Mouse (Mus musculus) WW6 (cell line): ENCODE measurements at regions not wholly inside any gene's neighbourhood (a gene's known extent, or its start where the extent isn't known, plus 50 kb on each side); places are given as distances from the start of the nearest gene placed in this dataset.

Experiments
- DNase-seq: peaks from one replicate; pipeline ENCODE4 v3.0.0-alpha.2; 2013; ENCODE audit warnings: low read depth, low spot score

DNA sequence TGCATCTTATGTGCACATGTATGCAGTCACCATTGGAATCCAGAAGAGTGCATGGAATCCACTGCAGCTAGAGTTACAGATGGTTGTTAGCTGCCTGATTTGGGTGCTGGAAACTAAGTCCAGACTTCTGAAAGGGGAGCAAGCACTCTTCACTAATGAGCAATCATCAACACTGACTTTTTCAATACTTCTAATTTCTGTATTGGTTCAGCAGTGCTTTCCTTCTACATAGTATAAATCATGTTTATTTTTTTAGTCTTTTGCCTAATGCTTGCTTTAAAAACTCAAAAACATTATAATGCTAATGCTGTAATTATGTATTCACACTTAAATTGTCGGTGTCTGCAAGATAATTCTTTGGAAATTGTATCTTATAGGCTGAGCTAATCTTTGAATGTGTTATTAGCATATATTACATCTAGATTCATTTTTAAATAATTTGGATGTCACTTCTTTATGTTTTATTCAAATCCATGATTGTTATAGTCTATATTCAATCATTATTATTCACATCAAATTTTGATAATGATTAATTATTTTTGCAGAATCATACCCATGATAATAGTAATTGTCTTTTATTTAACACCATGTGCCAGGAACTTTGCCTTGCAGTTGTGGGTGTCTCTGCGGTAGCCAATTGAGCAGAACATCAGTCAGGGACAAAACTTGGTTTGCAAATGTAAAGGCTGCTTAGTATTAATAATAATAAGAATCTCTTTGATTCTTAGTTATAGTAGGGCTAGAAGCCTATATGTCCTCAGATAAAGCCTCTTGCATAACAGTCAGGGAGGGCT, 172.7 kb upstream of the Cntnap5b start:
- no peak for DNase-seq

GRCm38 (mm10) chr1:99605213-99605612, 167.4 kb upstream of the Cntnap5b start:
- no peak for DNase-seq

GRCm38 (mm10) chr1:99619221-99619620, 153.3 kb upstream of the Cntnap5b start:
- no peak for DNase-seq

GRCm38 (mm10) chr1:99630971-99631370, 141.6 kb upstream of the Cntnap5b start:
- peak; percentile 3 for DNase-seq

DNA sequence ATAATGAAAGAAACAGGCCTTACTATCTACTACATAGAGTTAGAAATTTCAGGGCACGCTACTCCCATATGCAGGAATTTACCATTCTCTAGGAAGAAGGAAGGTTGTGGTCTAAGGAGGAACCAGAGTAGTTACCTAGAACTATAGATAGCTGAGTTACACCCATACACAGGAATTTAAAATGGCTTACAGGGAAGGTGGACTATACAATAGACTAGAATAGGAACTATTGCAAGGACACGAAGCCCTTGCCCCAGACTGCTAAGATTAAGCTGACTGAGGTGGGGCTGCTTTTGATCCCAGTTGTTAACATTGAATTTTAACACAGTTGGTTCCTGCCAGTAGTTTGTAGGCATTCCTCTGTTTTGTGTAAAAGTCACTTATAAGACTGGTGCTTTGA, 108.9 kb upstream of the Cntnap5b start:
- no peak for DNase-seq

DNA sequence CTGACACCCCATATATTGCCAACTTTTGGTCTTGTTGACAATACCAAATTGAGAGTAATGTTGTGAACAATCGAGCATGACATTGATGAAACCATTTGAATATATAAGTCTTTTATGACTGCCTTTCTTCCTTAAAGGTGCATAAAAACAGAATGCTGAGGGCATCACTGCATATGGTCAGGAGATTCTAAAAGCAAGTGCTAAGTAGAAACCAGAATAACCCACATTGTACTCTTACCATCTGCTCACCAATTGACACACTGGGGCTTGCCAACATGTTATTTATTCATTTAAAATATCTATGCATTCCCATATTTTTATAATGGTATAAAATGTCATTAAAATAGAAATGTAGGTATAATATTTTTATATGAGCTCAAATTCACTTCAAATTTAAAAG, 92.6 kb upstream of the Cntnap5b start:
- DNase-seq = no peak

- no peak for DNase-seq
These were observed 75.5 kb upstream of the Cntnap5b start for GRCm38 (mm10) chr1:99697089-99697488.

GRCm38 (mm10) chr1:99714912-99715311, 57.7 kb upstream of the Cntnap5b start:
- no peak for DNase-seq

- DNase-seq = no peak
These were observed 56.3 kb upstream of the Cntnap5b start for GRCm38 (mm10) chr1:99716266-99716665.
